12 mouse cellular contexts compared by ENCODE assay signal in the genomic region with DNA sequence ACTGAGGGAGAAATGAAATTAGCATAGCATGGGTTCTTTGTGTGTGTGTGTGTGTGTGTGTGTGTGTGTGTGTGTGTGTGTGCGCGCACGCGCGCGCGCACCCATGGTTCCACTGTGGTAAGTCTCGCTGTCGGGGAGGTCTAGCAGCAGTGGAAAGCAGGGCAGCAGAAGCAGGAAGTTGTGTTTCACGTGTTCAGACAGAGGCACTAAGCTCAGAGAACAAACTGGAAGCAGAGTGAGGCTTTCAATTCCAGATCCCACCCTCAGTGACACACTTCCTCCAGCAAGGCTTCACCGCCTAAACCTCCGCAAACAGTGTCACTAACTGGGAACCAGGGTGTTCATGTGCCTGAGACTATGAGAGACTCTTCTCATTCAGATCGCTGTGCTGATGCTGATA. TPM values are rescaled to one million over a fixed set of nuclear protein-coding genes. Genes with fewer than 3 reads are reported as not detected.
A peak's percentile ranks its signal among the peaks of the same experiment; 100 is the strongest.
DNase-seq lines count a peak whose midpoint lies in the region; ATAC-seq lines count a peak whose summit lies in the region.
"Had no signal": no experiment of that assay in that cellular context is flagged by ENCODE, and none has a peak within 500 bp of the region (broad histone marks: within the 10 kb centered on the region; RNA-seq: fewer than 3 reads in every experiment).

No protein-coding gene starts in this region.

- no peaks in the 10 kb centered on the region for H3K9me3 ChIP-seq in liver, embryonic 11.5 days (ENCODE audit: control insufficient read depth, low read length)
- no peaks in the 10 kb centered on the region for H3K9me3 ChIP-seq in kidney, embryonic 14.5 days (ENCODE audit: control insufficient read depth, low read length)
- H3K9me3 ChIP-seq: embryonic facial prominence, embryonic 13.5 days; limb, embryonic 15.5 days had no signal

- no peak overlapping the region for H3K4me3 ChIP-seq in liver, embryonic 11.5 days (ENCODE audit: low read depth, low read length)
- H3K4me3 ChIP-seq in brown adipose tissue, adult 24 weeks (ENCODE audit: insufficient read depth, low read depth, low read length), result no peak overlapping the region
- no peak overlapping the region for H3K4me3 ChIP-seq in kidney, embryonic 14.5 days (ENCODE audit: low read length)
- H3K4me3 ChIP-seq: embryonic facial prominence, embryonic 13.5 days; limb, embryonic 15.5 days had no signal

- H3K4me2 ChIP-seq in liver, embryonic 11.5 days, result no peak overlapping the region
- H3K4me2 ChIP-seq in kidney, embryonic 14.5 days (replicated peaks; ENCODE audit: low read depth, low read length), result no peak overlapping the region
- H3K4me2 ChIP-seq: embryonic facial prominence, embryonic 13.5 days; limb, embryonic 15.5 days had no signal

- no peaks in the 10 kb centered on the region for H3K27me3 ChIP-seq in liver, embryonic 11.5 days (replicated peaks; ENCODE audit: control insufficient read depth, insufficient read depth, low read length)
- H3K27me3 ChIP-seq in kidney, embryonic 14.5 days (ENCODE audit: control insufficient read depth, insufficient read depth, low read length), result no peaks in the 10 kb centered on the region
- H3K27me3 ChIP-seq: embryonic facial prominence, embryonic 13.5 days; limb, embryonic 15.5 days had no signal

- DNase-seq in liver, result peak; percentile 27
- no peak for DNase-seq in liver, embryonic 11.5 days (ENCODE audit: low spot score)
- peak; percentile 35 to 51 for DNase-seq in lung, postnatal 4 days
- peak; percentile 67 to 69 for DNase-seq in thymus, postnatal 10 days (ENCODE audit: low spot score in 2 of 2)
- no peak for DNase-seq in urinary bladder, postnatal 4 days (ENCODE audit: low spot score in 2 of 2)
- DNase-seq in layer of hippocampus, postnatal 36 days, result no peak

- ATAC-seq in liver, embryonic 11.5 days (replicated peaks; ENCODE audit: low FRiP score), result no peak
- ATAC-seq in kidney, embryonic 14.5 days (ENCODE audit: low FRiP score, low TSS enrichment), result no peak

- H3K9ac ChIP-seq in liver, embryonic 11.5 days (ENCODE audit: low read depth, low read length), result no peak overlapping the region
- no peak overlapping the region for H3K9ac ChIP-seq in kidney, embryonic 14.5 days (ENCODE audit: low read depth, low read length)
- H3K9ac ChIP-seq: embryonic facial prominence, embryonic 13.5 days; limb, embryonic 15.5 days had no signal

- H3K36me3 ChIP-seq in liver, embryonic 11.5 days (ENCODE audit: control insufficient read depth, insufficient read depth, low read length), result peaks cover 3% of the 10 kb centered on the region; the same call in 1 of the 2 replicates
- H3K36me3 ChIP-seq in kidney, embryonic 14.5 days (ENCODE audit: control insufficient read depth, insufficient read depth, low read length), result peaks cover 10% of the 10 kb centered on the region; the same call in 1 of the 2 replicates

- WGBS in liver, embryonic 11.5 days, result 79% methylated on average over 13 of the region's 13 CpGs
- WGBS in kidney, embryonic 14.5 days, result 88% methylated on average over 13 of the region's 13 CpGs

- no peak overlapping the region for H3K27ac ChIP-seq in liver, embryonic 11.5 days (ENCODE audit: low read depth, low read length)
- peak overlapping the region; percentile 24; the same call in 1 of the 2 replicates for H3K27ac ChIP-seq in brown adipose tissue, adult 24 weeks (replicated peaks; ENCODE audit: low read depth, low read length)
- no peak overlapping the region for H3K27ac ChIP-seq in kidney, embryonic 14.5 days (ENCODE audit: low read depth, low read length)
- H3K27ac ChIP-seq: embryonic facial prominence, embryonic 13.5 days; limb, embryonic 15.5 days had no signal

- H3K4me1 ChIP-seq in liver, embryonic 11.5 days (replicated peaks; ENCODE audit: control insufficient read depth, insufficient read depth, low read length), result peaks cover 15% of the 10 kb centered on the region
- no peaks in the 10 kb centered on the region for H3K4me1 ChIP-seq in brown adipose tissue, adult 24 weeks (ENCODE audit: control insufficient read depth, insufficient read depth, insufficient read length, low read length)
- H3K4me1 ChIP-seq in kidney, embryonic 14.5 days (ENCODE audit: control insufficient read depth, insufficient read depth, low read length), result peaks cover 11% of the 10 kb centered on the region

RNA-seq across cellular contexts. Expression of a gene that starts 25.0 kb away (rescaled TPM):
- not detected in 2 replicates for polyA plus RNA-seq in liver, embryonic 11.5 days (2014; fragmentation: Nextera tagmentation; extraction: Ambion mirVana)
- polyA plus RNA-seq in brown adipose tissue, adult 24 weeks (2012; ENCODE audit: insufficient read depth, insufficient read length, missing spikeins), result not detected in 2 replicates
- polyA plus RNA-seq in kidney, embryonic 14.5 days (2014; fragmentation: Nextera tagmentation; extraction: Ambion mirVana), result not detected in 2 replicates
- total RNA-seq in layer of hippocampus, postnatal 36 days (2021), result under 1 TPM in 1 of 2 experiments, not detected in 1; 0.40 TPM
- total RNA-seq: gastrocnemius, adult 8-10 months had no signal
- polyA plus RNA-seq: embryonic facial prominence, embryonic 13.5 days; kidney, embryonic 16.5 days; limb, embryonic 15.5 days had no signal

RNA-seq across cellular contexts. Expression of a gene that starts 44.5 kb away (rescaled TPM):
- polyA plus RNA-seq in liver, embryonic 11.5 days (2014; fragmentation: Nextera tagmentation; extraction: Ambion mirVana), result 3.2 and 3.9 TPM in 2 replicates
- polyA plus RNA-seq in brown adipose tissue, adult 24 weeks (2012; ENCODE audit: insufficient read depth, insufficient read length, missing spikeins), result 1.3 TPM in 2 replicates
- polyA plus RNA-seq in kidney, embryonic 14.5 days (2014; fragmentation: Nextera tagmentation; extraction: Ambion mirVana), result 3.9 and 4.0 TPM in 2 replicates
- total RNA-seq in layer of hippocampus, postnatal 36 days (2021), result under 1 TPM; 0.77 to 0.81 TPM

Comparison
In these comparisons a context has a peak if more than half of its experiments do, and no peak if none do; other contexts are left out.
1. DNase-seq: peak in liver (single experiment), lung, postnatal 4 days (2 of 2) and thymus, postnatal 10 days (2 of 2); none in liver, embryonic 11.5 days (single experiment), urinary bladder, postnatal 4 days (0 of 2) and layer of hippocampus, postnatal 36 days (0 of 2).